Mouse (Mus musculus) neural tube, embryonic 15.5 days (tissue): ENCODE measurements around the gene Chn1. TPM values are rescaled to one million over a fixed set of nuclear protein-coding genes. Genes with fewer than 3 reads are reported as not detected.

ENCODE experiments used
- ATAC-seq: fragments of 200-750 bp; cut with Nextera tagmentation; 2 replicates; pipeline ENCODE4 v1.8.0; 2017; ENCODE audit warnings: mild to moderate bottlenecking, moderate TSS enrichment, moderate library complexity; ENCODE audit not compliant: low FRiP score
- H3K27ac ChIP-seq: fragments of 300-500 bp; sonication (generic); replicated peaks from 2 replicates; pipeline ENCODE4 v1.5.1; 2015; ENCODE audit warnings: mild to moderate bottlenecking, inconsistent platforms
- H3K27me3 ChIP-seq: fragments of 300-500 bp; sonication (generic); replicated peaks from 2 replicates; pipeline ENCODE4 v1.6.1; 2015; ENCODE audit warnings: inconsistent platforms
- H3K36me3 ChIP-seq: fragments of 300-500 bp; sonication (generic); 2 replicates; pipeline ENCODE4 v1.6.1; 2015; ENCODE audit warnings: inconsistent platforms
- H3K4me1 ChIP-seq: fragments of 300-500 bp; sonication (generic); 2 replicates; pipeline ENCODE4 v1.6.1; 2015; ENCODE audit warnings: inconsistent platforms
- H3K4me2 ChIP-seq: fragments of 300-500 bp; sonication (generic); 2 replicates; pipeline ENCODE4 v1.6.1; 2015; ENCODE audit warnings: inconsistent platforms, mild to moderate bottlenecking, moderate library complexity
- H3K4me3 ChIP-seq: fragments of 300-500 bp; sonication (generic); replicated peaks from 2 replicates; pipeline ENCODE4 v1.5.1; 2015; ENCODE audit warnings: mild to moderate bottlenecking, inconsistent platforms
- H3K9ac ChIP-seq: fragments of 300-500 bp; sonication (generic); replicated peaks from 2 replicates; pipeline ENCODE4 v1.6.1; 2015; ENCODE audit warnings: mild to moderate bottlenecking, inconsistent platforms
- H3K9me3 ChIP-seq: fragments of 300-500 bp; sonication (generic); replicated peaks from 2 replicates; pipeline ENCODE4 v1.6.1; 2016; ENCODE audit warnings: inconsistent platforms
- WGBS: fragments of 180-500 bp; shearing (Covaris S2); methylation state at CpG from one replicate; pipeline ENCODE4 v1.1.7; 2015; ENCODE audit warnings: mixed read lengths; 5-methylcytosine and 5-hydroxymethylcytosine counted together
- polyA plus RNA-seq: library from polyadenylated mRNA; unstranded; fragments of >200 nt; fragmentation: Nextera tagmentation; extraction: Ambion mirVana; gene quantifications from 2 replicates; pipeline ENCODE4 v1.2.1, GENCODE M21; 2015

Chn1 gene
- polyA plus RNA-seq, 1 experiment from 2014 or later = 101 TPM

GRCm38 (mm10) chr2:73571304-73571703 lies 203.8 kb downstream of the Chn1 start:
- 93% methylated on average over 9 of the region's 9 CpGs for WGBS
- ATAC-seq = no peak
- no peak overlapping the region for H3K4me3 ChIP-seq

DNA sequence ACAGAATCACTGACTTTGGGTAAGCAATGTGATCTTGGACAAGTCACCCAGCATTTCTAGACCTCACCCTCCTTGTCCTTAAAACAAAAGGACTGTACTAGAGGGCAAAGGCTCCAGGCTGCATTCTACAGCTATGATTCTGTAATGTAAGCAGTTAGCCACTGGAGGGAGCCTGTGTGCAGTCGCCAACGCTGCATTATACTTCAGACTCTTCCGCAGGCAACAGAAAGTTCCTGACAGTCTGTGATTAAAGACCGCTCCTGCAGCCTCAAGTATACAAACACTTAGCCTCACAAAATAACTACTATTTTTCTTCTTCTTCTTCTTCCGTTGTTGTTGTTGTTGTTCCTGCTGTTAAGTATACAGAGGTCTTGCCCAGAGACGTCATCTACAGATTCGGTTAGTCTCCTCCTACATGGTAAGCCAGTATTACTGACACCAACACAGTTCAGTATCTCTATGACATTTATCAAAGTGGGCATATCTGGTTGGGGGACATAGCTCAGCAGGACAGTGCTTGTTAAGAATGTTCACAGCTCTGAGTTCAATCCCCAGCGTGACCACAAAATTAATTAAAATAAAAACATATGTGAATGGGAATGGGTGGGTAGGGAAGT lies 208.0 kb downstream of the Chn1 start:
- 0 out of 2 replicates have a peak, but pooled peaks cover 2% of the 10 kb centered on the region for H3K27me3 ChIP-seq
- WGBS = 27% methylated on average over 8 of the region's 8 CpGs
- no peaks in the 10 kb centered on the region for H3K9me3 ChIP-seq
- H3K4me1 ChIP-seq = peaks cover 5% of the 10 kb centered on the region; the same call in 1 of the 2 replicates
- no peak overlapping the region for H3K9ac ChIP-seq
- peak overlapping the region; percentile 46 for H3K4me2 ChIP-seq
- H3K36me3 ChIP-seq = no peaks in the 10 kb centered on the region
- H3K4me3 ChIP-seq = 0 out of 2 replicates have a peak overlapping the region, but pooled peaks have one; percentile 6
- no peak overlapping the region for H3K27ac ChIP-seq
- ATAC-seq = peak; percentile 33; the same call in 1 of the 2 replicates

More at GRCm38 (mm10) chr2:73571304-73571703, 203.8 kb downstream of the Chn1 start:
- Histone ChIP-seq H3K9me3 (no peaks in the 10 kb centered on the region), H3K36me3 (no peaks in the 10 kb centered on the region), H3K27me3 (0 out of 2 replicates have a peak, but pooled peaks cover 2% of the 10 kb centered on the region), H3K27ac (no peak overlapping the region), H3K4me1 (peaks cover 5% of the 10 kb centered on the region), H3K9ac (no peak overlapping the region), H3K4me2 (no peak overlapping the region)

GRCm38 (mm10) chr2:73566162-73566561 lies 209.0 kb downstream of the Chn1 start:
- Histone ChIP-seq H3K36me3 (no peaks in the 10 kb centered on the region), H3K9me3 (no peaks in the 10 kb centered on the region), H3K4me1 (peaks cover 14% of the 10 kb centered on the region), H3K4me2 (no peak overlapping the region), H3K9ac (no peak overlapping the region), H3K27me3 (0 out of 2 replicates have a peak, but pooled peaks cover 2% of the 10 kb centered on the region), H3K4me3 (no peak overlapping the region), H3K27ac (no peak overlapping the region)
- ATAC-seq = no peak
- 6% methylated on average over 7 of the region's 7 CpGs for WGBS

DNA sequence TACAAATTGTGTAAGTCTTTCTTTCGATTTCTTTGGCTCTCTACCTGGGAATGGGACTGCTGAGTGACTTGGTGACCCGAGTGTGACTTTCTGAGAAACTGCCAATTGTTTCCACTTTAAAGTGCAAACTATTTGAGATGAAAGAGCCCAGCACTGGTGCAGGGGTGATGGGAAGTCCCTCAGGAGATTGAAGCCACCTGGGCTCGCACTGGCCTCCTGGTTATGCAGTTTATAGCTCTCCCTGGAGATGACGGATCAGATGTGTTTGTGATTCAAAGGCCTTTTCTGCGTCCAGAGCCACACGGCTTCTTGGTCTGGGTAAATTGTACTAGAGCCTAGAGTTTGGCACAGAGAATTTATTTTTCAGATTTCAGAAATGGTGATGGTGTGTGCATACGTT lies 211.5 kb downstream of the Chn1 start:
- no peaks in the 10 kb centered on the region for H3K9me3 ChIP-seq
- H3K27me3 ChIP-seq = 0 out of 2 replicates have a peak, but pooled peaks cover 2% of the 10 kb centered on the region
- H3K4me2 ChIP-seq = no peak overlapping the region
- no peak for ATAC-seq
- no peaks in the 10 kb centered on the region for H3K36me3 ChIP-seq
- 58% methylated on average over 7 of the region's 7 CpGs for WGBS
- H3K4me1 ChIP-seq = peaks cover 18% of the 10 kb centered on the region
- no peak overlapping the region for H3K4me3 ChIP-seq
- H3K27ac ChIP-seq = no peak overlapping the region
- H3K9ac ChIP-seq = no peak overlapping the region

GRCm38 (mm10) chr2:73562656-73563055 lies 212.5 kb downstream of the Chn1 start:
- H3K9ac ChIP-seq = no peak overlapping the region
- no peaks in the 10 kb centered on the region for H3K36me3 ChIP-seq

GRCm38 (mm10) chr2:73561665-73562063 lies 213.5 kb downstream of the Chn1 start:
- ATAC-seq = peak; percentile 80
- 7% methylated on average over 8 of the region's 8 CpGs for WGBS
- Histone ChIP-seq H3K9me3 (no peaks in the 10 kb centered on the region), H3K9ac (0 out of 2 replicates have a peak overlapping the region, but pooled peaks have one; percentile 20), H3K4me2 (peak overlapping the region; percentile 75), H3K27me3 (no peaks in the 10 kb centered on the region), H3K27ac (no peak overlapping the region), H3K4me1 (peaks cover 18% of the 10 kb centered on the region), H3K4me3 (peak overlapping the region; percentile 45), H3K36me3 (no peaks in the 10 kb centered on the region)

More at GRCm38 (mm10) chr2:73562656-73563055, 212.5 kb downstream of the Chn1 start:
- WGBS = 94% methylated on average over 9 of the region's 9 CpGs
- Histone ChIP-seq H3K4me2 (no peak overlapping the region), H3K27ac (no peak overlapping the region), H3K9me3 (no peaks in the 10 kb centered on the region), H3K27me3 (no peaks in the 10 kb centered on the region), H3K4me1 (peaks cover 18% of the 10 kb centered on the region), H3K4me3 (no peak overlapping the region)
- no peak for ATAC-seq

DNA sequence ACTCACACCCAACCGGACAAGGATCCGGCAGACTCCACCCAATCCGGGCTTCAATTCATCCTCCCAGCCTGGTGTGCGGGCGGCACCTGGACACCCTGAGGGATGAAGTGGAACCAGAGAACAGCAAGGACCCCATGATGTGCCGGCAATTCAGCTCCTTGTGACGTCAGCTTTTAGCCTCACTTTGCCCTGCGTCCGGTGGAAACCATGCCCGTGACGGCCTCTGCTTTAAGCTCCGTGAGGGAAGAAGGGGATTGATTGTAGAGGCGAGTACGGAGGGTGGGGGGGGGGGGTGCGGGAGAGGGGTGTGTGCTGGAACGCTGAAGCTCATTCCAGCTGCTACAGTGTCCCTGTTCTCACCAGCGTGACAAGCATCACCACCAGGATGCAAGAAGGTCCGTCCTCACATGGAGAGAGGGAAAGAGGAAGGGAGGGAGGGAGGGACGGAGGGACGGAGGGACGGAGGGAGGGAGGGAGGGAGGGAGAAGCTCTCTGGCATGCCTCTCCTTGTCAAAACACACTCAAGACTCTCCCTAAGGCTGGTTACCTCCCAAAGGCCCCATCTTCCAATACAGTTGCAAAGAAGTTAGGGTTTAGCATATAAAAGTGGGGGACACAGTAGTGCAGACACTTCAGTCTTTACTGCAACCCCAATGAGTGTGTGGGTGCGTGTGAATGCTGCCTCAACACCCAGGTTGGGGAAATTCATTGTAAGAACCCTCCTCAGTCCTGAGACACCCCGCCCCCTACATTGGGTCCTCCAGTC lies 214.1 kb downstream of the Chn1 start:
- H3K27ac ChIP-seq = 0 out of 2 replicates have a peak overlapping the region, but pooled peaks have one; percentile 18
- peaks cover 17% of the 10 kb centered on the region for H3K4me1 ChIP-seq
- no peaks in the 10 kb centered on the region for H3K27me3 ChIP-seq
- WGBS = 2% methylated on average over 21 of the region's 23 CpGs
- H3K36me3 ChIP-seq = no peaks in the 10 kb centered on the region
- peak overlapping the region; percentile 50 for H3K9ac ChIP-seq
- ATAC-seq = peak; percentile 72
- H3K4me2 ChIP-seq = peak overlapping the region; percentile 75
- no peaks in the 10 kb centered on the region for H3K9me3 ChIP-seq
- H3K4me3 ChIP-seq = peak overlapping the region; percentile 45

Other genes starting within 250 kb of the Chn1 start
- gene Wipf1, start 245.6 kb downstream of the Chn1 start, polyA plus RNA-seq = 2.4 and 4.8 TPM in 2 replicates
- 0.73 and 0.78 TPM in 2 replicates for gene Chrna1, start 195.0 kb downstream of the Chn1 start, polyA plus RNA-seq
- gene Atf2, start 117.3 kb upstream of the Chn1 start, polyA plus RNA-seq = 86.6 and 99.8 TPM in 2 replicates
- 1,273 and 1,297 TPM in 2 replicates for gene Atp5g3, start 136.0 kb upstream of the Chn1 start, polyA plus RNA-seq